Mouse (Mus musculus) sigmoid colon, adult 10 weeks (tissue): ENCODE measurements around the gene Fam174a. TPM values are rescaled to one million over a fixed set of nuclear protein-coding genes. Genes with fewer than 3 reads are reported as not detected.

Experiments used
- polyA plus RNA-seq: library from polyadenylated mRNA; stranded (reverse); fragments of 350-450 nt; fragmentation: Illumina TruSeq; extraction: RNeasy Lipid Tissue Mini Kit (QIAGEN cat#74804); gene quantifications from one replicate; pipeline ENCODE4 v1.2.3, GENCODE M21; 2014; ENCODE audit warnings: low read depth, low replicate concordance

Gene Fam174a
- 50.2 TPM for polyA plus RNA-seq

DNA sequence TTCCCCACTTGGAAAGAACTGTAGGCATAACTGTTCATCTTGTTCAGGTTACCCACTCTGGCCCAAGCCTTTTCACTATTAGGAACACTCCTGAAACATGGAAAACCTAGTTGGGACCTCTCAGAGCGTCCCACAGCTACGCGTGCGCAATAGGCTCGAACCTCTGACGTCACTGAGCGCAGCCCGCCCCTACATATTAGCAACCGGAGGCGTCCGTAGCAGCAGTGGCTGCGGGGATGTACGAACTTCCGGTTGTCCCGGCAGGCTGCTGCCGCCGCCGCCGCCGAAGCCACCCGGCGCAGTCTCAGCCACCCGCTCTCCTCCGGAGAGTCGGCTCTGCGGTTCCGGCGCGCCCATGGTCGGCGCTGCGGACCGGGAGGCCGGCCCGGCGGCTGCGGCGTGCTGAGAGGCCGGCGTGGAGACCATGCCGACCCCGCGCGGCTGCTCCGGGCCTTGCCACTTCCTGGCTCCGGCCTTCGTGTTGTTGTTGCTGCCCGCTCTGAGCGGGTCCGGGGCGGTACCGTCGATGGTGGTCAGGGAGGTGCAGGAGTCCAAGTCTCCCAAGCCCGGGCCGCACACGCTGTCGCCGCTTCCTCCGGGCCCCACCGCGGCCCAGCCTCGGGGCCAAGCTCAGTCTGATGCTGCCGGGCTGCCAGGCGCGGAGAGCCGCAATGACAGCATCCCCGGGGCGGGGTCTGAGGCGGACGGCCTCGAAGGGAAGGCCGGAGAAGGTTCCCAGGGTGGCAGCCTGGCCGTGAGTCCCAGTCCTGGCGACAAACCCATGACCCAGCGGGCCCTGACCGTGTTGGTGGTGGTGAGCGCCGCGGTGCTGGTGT lies at the start of gene Fam174a:
Fam174a (plus strand) TSS at position 231 of the 836 bp plus-strand sequence.

